Mouse (Mus musculus) forebrain, embryonic 11.5 days (tissue): ENCODE measurements around the gene Coa3. TPM values are rescaled to one million over a fixed set of nuclear protein-coding genes. Genes with fewer than 3 reads are reported as not detected.

ENCODE experiments used
- ATAC-seq: fragments of 200-750 bp; cut with Nextera tagmentation; replicated peaks from 2 replicates; pipeline ENCODE4 v1.8.0; 2017; ENCODE audit warnings: moderate TSS enrichment; ENCODE audit not compliant: low FRiP score
- DNase-seq: peaks from one replicate; pipeline ENCODE4 v3.0.0-alpha.2; 2017; ENCODE audit warnings: low spot score
- H3K27ac ChIP-seq: fragments of 300-500 bp; sonication (generic); 2 replicates; pipeline ENCODE4 v1.5.1; 2014; ENCODE audit warnings: low read depth, low read length
- H3K27me3 ChIP-seq: fragments of 300-500 bp; sonication (generic); 2 replicates; pipeline ENCODE4 v1.6.1; 2014; ENCODE audit warnings: mild to moderate bottlenecking, low read length, mixed read lengths; ENCODE audit not compliant: control insufficient read depth, insufficient read depth
- H3K36me3 ChIP-seq: fragments of 300-500 bp; sonication (generic); 2 replicates; pipeline ENCODE4 v1.6.1; 2014; ENCODE audit warnings: mild to moderate bottlenecking, low read length, moderate library complexity, mixed read lengths; ENCODE audit not compliant: control insufficient read depth, insufficient read depth
- H3K4me1 ChIP-seq: fragments of 300-500 bp; sonication (generic); replicated peaks from 2 replicates; pipeline ENCODE4 v1.6.1; 2014; ENCODE audit warnings: low read length, mixed read lengths; ENCODE audit not compliant: control insufficient read depth, insufficient read depth
- H3K4me2 ChIP-seq: fragments of 300-500 bp; sonication (generic); 2 replicates; pipeline ENCODE4 v1.6.1; 2014; ENCODE audit warnings: low read depth, mild to moderate bottlenecking, low read length, moderate library complexity, mixed read lengths; ENCODE audit not compliant: severe bottlenecking
- H3K4me3 ChIP-seq: fragments of 300-500 bp; sonication (generic); 2 replicates; pipeline ENCODE4 v1.5.1; 2014; ENCODE audit warnings: low read depth, low read length
- H3K9ac ChIP-seq: fragments of 300-500 bp; sonication (generic); 2 replicates; pipeline ENCODE4 v1.6.1; 2014; ENCODE audit warnings: low read length
- H3K9me3 ChIP-seq: fragments of 300-500 bp; sonication (generic); 2 replicates; pipeline ENCODE4 v1.6.1; 2016; ENCODE audit warnings: low read length, mixed read lengths; ENCODE audit not compliant: control insufficient read depth
- WGBS: fragments of 180-500 bp; shearing (Covaris S2); extraction: QIAGEN DNeasy Blood & Tissue Kit; methylation state at CpG from one replicate; pipeline ENCODE4 v1.1.7; 2014; 5-methylcytosine and 5-hydroxymethylcytosine counted together
- polyA plus RNA-seq: library from polyadenylated mRNA; unstranded; fragments of >200 nt; fragmentation: Nextera tagmentation; extraction: Ambion mirVana; gene quantifications from 2 replicates; pipeline ENCODE4 v1.2.1, GENCODE M21; 2014

The Coa3 gene
- polyA plus RNA-seq, 1 experiment from 2014 or later: 181 TPM

DNA sequence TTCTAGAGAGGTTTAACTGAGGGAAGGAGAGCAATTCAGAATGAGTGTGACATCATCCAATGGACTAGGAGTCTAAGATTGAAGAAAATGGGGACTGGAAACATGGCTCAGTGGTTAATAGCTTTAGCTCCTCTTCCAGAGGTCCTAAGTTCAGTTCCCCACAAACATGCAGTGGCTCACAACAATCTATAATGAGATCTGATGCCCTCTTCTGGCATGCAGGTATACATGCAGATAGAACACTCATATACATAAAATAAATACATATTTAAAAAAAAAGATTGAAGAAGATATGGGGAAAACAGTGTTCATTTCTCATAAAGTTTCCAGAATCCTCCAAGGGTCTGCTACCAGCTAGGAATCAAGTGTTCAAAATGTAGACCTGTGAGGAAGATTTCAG lies 43.5 kb downstream of the Coa3 start:
- no peak overlapping the region for H3K9ac ChIP-seq
- no peak overlapping the region for H3K27ac ChIP-seq
- no peak overlapping the region for H3K4me3 ChIP-seq
- no peaks in the 10 kb centered on the region for H3K9me3 ChIP-seq
- H3K4me1 ChIP-seq: 0 out of 2 replicates have a peak, but pooled peaks cover 2% of the 10 kb centered on the region
- no peaks in the 10 kb centered on the region for H3K36me3 ChIP-seq
- no peaks in the 10 kb centered on the region for H3K27me3 ChIP-seq
- no peak for ATAC-seq
- no peak for DNase-seq
- no peak overlapping the region for H3K4me2 ChIP-seq

GRCm38 (mm10) chr11:101234124-101234523 lies 44.8 kb downstream of the Coa3 start:
- no peak overlapping the region for H3K27ac ChIP-seq
- H3K9ac ChIP-seq: no peak overlapping the region
- no peaks in the 10 kb centered on the region for H3K9me3 ChIP-seq
- no peaks in the 10 kb centered on the region for H3K27me3 ChIP-seq
- ATAC-seq (no peak), DNase-seq (no peak)
- H3K4me3 ChIP-seq: no peak overlapping the region
- H3K36me3 ChIP-seq: no peaks in the 10 kb centered on the region
- 0 out of 2 replicates have a peak, but pooled peaks cover 2% of the 10 kb centered on the region for H3K4me1 ChIP-seq
- H3K4me2 ChIP-seq: no peak overlapping the region

DNA sequence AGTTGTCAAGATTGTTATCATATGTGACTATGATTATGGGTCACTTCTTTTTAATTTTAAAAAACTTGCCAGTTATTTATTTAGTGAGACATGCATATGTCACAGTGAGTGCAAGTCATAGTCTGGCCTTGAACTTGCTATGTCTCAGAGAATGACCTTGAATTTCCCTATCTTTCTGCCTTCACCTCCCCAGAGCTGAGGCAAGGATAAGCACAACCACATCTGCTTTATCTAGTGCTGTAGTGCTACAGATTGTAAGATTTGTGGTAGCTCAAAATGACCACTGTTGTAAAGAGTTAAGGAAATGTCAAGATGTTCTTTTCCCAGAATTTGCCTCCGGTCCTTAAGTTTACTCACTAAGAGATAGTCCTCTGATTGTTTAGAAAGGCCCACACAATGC lies 45.7 kb downstream of the Coa3 start:
- DNase-seq (no peak), ATAC-seq (no peak)
- 0 out of 2 replicates have a peak, but pooled peaks cover 2% of the 10 kb centered on the region for H3K4me1 ChIP-seq
- no peak overlapping the region for H3K4me2 ChIP-seq
- H3K9me3 ChIP-seq: no peaks in the 10 kb centered on the region
- WGBS: 92% methylated on average over 1 of the region's 1 CpGs
- no peak overlapping the region for H3K4me3 ChIP-seq
- H3K27me3 ChIP-seq: no peaks in the 10 kb centered on the region
- no peaks in the 10 kb centered on the region for H3K36me3 ChIP-seq
- no peak overlapping the region for H3K27ac ChIP-seq
- H3K9ac ChIP-seq: no peak overlapping the region

DNA sequence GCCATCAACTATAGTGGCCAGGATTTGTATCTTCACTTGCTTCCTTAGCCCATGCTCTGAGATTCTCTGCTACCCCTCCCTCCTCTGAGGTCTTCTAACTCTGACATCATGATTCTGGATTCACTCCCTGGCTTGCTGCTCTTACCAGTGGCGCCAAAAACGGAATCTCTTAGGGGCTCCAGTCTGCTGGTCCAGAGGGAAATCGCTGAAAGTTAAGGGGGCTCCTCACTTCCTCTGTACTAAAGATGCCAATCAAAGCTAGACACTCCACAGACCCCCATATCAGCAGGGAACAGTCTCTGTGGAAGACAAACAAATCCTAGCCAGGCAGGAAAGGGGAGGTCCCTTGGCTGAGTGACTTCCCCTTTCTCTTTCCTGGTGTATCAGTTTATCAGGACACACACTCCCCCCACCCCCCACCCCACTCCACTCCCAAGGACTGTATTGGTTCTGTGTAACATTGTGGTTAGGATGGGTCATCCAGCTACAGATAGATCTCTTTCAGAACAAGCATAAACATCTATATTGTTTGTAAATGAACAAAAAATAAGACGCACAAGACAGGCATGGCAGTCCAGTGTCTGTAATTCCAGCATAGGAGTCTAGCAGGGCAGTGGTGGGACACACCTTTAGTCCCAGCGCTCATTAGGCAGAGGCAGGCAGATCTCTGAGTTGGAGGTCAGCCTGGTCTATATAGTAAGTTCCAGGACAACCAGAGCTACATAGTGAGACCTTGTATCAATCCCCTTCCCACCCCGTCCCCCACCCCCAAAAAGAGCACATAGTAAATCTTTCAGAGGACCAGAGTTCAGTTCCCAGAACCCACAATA lies 46.7 kb downstream of the Coa3 start:
- no peak overlapping the region for H3K9ac ChIP-seq
- H3K27ac ChIP-seq: no peak overlapping the region
- no peak overlapping the region for H3K4me3 ChIP-seq
- 59% methylated on average over 6 of the region's 6 CpGs for WGBS
- DNase-seq: no peak
- no peak for ATAC-seq
- H3K36me3 ChIP-seq: no peaks in the 10 kb centered on the region
- H3K4me2 ChIP-seq: no peak overlapping the region
- no peaks in the 10 kb centered on the region for H3K27me3 ChIP-seq
- H3K4me1 ChIP-seq: 0 out of 2 replicates have a peak, but pooled peaks cover 2% of the 10 kb centered on the region
- no peaks in the 10 kb centered on the region for H3K9me3 ChIP-seq

- Histone ChIP-seq H3K4me3 (no peak overlapping the region), H3K9ac (0 out of 2 replicates have a peak overlapping the region, but pooled peaks have one; percentile 6)
These were observed 47.7 kb downstream of the Coa3 start for GRCm38 (mm10) chr11:101230991-101231871.

GRCm38 (mm10) chr11:101230526-101230925 lies 48.4 kb downstream of the Coa3 start:
- ATAC-seq: no peak
- Histone ChIP-seq H3K4me2 (no peak overlapping the region), H3K4me1 (peaks cover 2% of the 10 kb centered on the region; the same call in 1 of the 2 replicates), H3K4me3 (no peak overlapping the region), H3K36me3 (no peaks in the 10 kb centered on the region), H3K27ac (no peak overlapping the region), H3K9ac (no peak overlapping the region), H3K27me3 (no peaks in the 10 kb centered on the region), H3K9me3 (no peaks in the 10 kb centered on the region)
- no peak for DNase-seq
- WGBS: 13% methylated on average over 5 of the region's 5 CpGs

More at GRCm38 (mm10) chr11:101230991-101231871, 47.7 kb downstream of the Coa3 start:
- DNase-seq (no peak), ATAC-seq (no peak)
- H3K27ac ChIP-seq: peak overlapping the region; percentile 38; the same call in 1 of the 2 replicates
- no peaks in the 10 kb centered on the region for H3K9me3 ChIP-seq
- H3K36me3 ChIP-seq: no peaks in the 10 kb centered on the region
- 13% methylated on average over 18 of the region's 18 CpGs for WGBS
- 0 out of 2 replicates have a peak, but pooled peaks cover 2% of the 10 kb centered on the region for H3K4me1 ChIP-seq
- no peak overlapping the region for H3K4me2 ChIP-seq
- H3K27me3 ChIP-seq: no peaks in the 10 kb centered on the region

GRCm38 (mm10) chr11:101230061-101230511 lies 48.8 kb downstream of the Coa3 start:
- no peaks in the 10 kb centered on the region for H3K9me3 ChIP-seq
- 22% methylated on average over 2 of the region's 2 CpGs for WGBS
- ATAC-seq (no peak), DNase-seq (no peak)
- H3K4me2 ChIP-seq: no peak overlapping the region
- H3K4me3 ChIP-seq: no peak overlapping the region
- peaks cover 2% of the 10 kb centered on the region; the same call in 1 of the 2 replicates for H3K4me1 ChIP-seq
- no peaks in the 10 kb centered on the region for H3K36me3 ChIP-seq
- no peak overlapping the region for H3K9ac ChIP-seq
- H3K27ac ChIP-seq: no peak overlapping the region
- no peaks in the 10 kb centered on the region for H3K27me3 ChIP-seq

DNA sequence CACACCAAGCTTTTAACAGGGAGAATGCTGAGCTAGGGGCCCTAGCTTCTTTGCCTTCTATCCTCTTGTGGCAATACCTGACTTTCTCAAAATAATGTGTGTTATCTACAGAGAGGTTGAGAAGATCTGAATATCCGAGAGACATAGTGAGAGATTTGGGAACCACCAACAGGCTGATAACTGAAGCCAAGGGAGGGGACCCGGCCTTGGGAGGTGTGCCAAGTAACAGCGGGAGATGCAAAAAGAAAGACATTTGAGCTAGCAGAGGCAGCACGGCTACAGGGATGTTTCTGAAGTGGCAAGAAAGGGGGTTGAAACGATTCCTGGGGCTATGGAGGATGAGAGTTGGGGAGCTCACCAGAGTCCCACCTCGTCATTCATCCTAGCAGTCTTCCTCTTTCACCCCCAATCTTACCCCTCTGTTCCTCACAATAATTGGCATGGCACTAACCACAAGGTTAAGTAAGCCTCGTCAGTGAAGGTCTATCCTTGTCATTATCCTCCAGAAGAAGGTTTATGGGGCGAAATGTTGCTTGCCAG lies 49.5 kb downstream of the Coa3 start:
- H3K27me3 ChIP-seq: no peaks in the 10 kb centered on the region
- no peak overlapping the region for H3K27ac ChIP-seq
- ATAC-seq (no peak), DNase-seq (no peak)
- no peaks in the 10 kb centered on the region for H3K9me3 ChIP-seq
- H3K4me2 ChIP-seq: no peak overlapping the region
- WGBS: 21% methylated on average over 8 of the region's 8 CpGs
- no peak overlapping the region for H3K4me3 ChIP-seq
- no peaks in the 10 kb centered on the region for H3K36me3 ChIP-seq
- peaks cover 2% of the 10 kb centered on the region; the same call in 1 of the 2 replicates for H3K4me1 ChIP-seq
- no peak overlapping the region for H3K9ac ChIP-seq
